Mouse (Mus musculus): ENCODE data around the gene Tnfrsf1a.

Gene Tnfrsf1a

DNA sequence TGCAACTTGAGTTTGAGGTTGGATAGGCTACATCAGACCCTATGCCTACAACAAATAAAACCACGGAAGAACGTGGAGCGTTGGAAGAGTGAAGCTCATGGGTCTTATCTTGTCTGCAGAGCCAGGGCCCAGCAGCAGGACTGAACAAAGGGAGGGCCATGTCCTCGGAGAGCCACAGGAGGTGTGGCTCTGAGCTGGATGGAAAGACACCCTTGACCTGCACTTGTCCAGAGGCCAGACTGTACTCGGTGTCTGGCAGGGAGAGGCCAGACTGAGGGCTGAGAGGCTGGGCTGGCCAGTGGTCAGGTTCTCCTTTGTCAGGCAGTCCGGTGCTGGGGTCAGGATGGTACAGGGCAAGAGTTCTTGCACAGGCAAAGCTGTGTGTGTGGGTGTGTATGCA lies 23.8 kb upstream of the Tnfrsf1a start:
- no peak for DNase-seq

DNA sequence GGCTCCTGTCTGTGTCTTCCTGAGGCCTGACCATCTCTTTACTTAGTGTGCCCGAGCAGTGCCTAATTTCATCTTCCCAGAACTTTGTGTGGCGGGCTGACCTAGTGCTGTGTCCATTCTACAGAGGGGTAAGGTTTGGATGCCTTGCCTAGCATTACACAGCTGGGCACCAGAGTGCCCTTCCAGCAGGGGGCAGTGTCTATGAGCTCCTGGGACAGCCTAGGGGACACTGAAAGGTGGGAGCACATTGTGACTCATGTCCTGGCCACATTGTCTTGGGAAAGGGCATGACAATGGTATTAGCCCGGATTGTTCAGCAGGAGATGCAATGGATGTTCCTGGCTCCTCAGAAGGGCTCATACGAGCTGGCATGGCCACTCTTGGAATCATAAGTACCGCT lies 20.9 kb upstream of the Tnfrsf1a start:
- DNase-seq: peak; percentile 44

GRCm38 (mm10) chr6:125330626-125331326 lies 18.4 kb upstream of the Tnfrsf1a start:
- DNase-seq: peak; percentile 93

GRCm38 (mm10) chr6:125333112-125333899 lies 15.9 kb upstream of the Tnfrsf1a start:
- DNase-seq: no peak

GRCm38 (mm10) chr6:125334356-125334755 lies 14.8 kb upstream of the Tnfrsf1a start:
- no peak for DNase-seq

DNA sequence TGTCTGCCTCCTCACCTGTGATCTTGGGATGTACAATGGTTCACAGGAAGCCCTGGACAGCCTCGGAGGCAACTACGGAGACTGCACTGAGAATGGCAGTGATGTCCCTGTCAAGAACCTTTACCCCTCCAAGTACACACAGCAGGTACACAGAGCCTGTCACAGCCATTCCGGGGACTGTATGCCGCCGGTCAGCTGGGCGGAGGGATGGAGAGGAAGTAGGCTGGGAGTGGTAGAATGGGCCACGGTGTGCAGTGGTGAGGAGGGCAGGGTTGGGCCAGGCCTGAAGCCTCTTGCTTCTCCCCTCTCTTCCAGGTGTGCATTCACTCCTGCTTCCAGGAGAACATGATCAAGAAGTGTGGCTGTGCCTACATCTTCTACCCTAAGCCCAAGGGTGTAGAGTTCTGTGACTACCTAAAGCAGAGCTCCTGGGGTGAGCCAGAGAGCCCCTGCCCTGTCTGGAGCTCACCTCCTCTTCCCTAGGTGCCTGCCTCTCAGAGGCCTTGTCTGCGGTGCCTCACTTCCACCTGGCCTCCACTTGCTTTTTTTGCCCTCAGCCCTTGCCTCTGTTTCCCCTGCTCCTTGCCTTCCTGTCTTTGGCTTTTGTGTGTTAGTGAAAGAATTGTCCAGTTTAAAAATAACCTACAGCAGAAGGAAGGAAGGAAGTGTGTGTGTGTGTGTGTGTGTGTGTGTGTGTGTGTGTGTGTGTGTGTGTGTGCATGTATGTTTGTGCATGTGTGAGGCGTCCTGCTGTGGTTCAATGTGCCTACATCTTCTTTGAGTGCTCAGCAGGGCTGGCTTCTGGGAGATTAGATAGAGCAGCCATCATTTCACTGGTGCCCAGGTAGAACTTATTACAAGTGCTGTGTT lies 10.1 kb upstream of the Tnfrsf1a start:
- no peak for DNase-seq

- no peak for DNase-seq
Observed at GRCm38 (mm10) chr6:125340244-125340643, 8.9 kb upstream of the Tnfrsf1a start.

GRCm38 (mm10) chr6:125342198-125342597 lies 7.0 kb upstream of the Tnfrsf1a start:
- DNase-seq: no peak

GRCm38 (mm10) chr6:125344084-125344483 lies 5.1 kb upstream of the Tnfrsf1a start:
- peak; percentile 51 for DNase-seq

- DNase-seq: no peak
Observed at GRCm38 (mm10) chr6:125344866-125345265, 4.3 kb upstream of the Tnfrsf1a start.

GRCm38 (mm10) chr6:125345625-125346024 lies 3.5 kb upstream of the Tnfrsf1a start:
- DNase-seq: no peak

DNA sequence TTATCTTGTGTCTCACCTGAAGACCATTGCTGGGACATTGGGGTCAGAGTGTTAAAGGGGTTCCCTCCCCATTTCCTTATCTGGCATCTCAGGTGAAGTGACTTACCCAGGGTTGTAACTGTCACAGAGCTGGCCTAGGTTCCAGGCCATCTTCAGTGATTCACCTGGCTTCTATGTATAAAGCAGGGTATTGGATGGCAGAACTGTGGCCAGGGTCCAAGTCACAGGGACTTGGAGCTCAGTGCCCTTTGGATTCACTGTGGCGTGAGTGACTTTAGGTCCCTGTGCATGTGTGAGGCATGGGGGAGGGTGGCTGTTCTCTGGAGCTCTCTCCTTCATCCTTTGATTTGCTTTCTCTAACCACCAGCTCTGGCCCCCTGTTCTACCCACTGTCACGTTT lies 3.1 kb upstream of the Tnfrsf1a start:
- DNase-seq: peak; percentile 62

DNA sequence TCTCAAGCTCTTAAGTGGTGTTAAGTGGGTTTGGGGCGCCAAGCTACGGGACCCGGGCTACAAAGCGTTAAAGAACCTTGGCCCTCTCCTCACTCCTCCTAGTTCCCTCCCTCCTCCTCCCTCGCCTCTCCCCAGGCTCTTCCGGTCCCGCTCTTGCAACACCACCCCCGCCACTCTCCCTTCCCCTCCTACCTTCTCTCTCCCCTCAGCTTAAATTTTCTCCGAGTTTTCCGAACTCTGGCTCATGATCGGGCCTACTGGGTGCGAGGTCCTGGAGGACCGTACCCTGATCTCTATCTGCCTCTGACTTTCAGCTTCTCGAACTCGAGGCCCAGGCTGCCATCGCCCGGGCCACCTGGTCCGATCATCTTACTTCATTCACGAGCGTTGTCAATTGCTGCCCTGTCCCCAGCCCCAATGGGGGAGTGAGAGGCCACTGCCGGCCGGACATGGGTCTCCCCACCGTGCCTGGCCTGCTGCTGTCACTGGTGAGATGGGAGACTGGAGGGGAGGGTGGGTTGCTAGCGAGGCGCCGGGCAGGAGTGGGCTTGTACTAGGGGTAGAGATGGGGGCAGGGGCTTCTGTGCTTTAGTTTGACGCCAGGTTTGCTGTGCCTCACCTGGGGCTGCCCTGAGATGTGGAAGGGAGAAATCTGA lies 541 bp downstream of the Tnfrsf1a start:
- peak; percentile 70 for DNase-seq

- no peak for DNase-seq
Observed at GRCm38 (mm10) chr6:125350231-125350994, 1.3 kb downstream of the Tnfrsf1a start.

DNA sequence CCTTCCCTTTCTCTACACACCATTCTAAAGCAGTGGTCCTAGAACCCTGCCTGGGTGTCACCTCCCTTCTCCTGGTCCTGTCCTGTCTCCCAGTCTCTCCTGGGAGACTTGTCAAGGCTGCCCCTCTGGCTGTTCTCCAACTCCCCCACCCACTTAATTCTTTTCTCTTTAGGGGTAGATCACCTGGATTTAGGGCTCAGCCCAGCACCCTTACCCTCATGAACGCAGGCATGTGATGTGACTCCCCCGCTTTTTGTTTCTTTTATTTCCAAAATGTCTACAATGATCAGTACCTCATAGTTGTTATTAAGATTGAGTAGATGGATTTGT lies 1.8 kb downstream of the Tnfrsf1a start:
- no peak for DNase-seq

DNA sequence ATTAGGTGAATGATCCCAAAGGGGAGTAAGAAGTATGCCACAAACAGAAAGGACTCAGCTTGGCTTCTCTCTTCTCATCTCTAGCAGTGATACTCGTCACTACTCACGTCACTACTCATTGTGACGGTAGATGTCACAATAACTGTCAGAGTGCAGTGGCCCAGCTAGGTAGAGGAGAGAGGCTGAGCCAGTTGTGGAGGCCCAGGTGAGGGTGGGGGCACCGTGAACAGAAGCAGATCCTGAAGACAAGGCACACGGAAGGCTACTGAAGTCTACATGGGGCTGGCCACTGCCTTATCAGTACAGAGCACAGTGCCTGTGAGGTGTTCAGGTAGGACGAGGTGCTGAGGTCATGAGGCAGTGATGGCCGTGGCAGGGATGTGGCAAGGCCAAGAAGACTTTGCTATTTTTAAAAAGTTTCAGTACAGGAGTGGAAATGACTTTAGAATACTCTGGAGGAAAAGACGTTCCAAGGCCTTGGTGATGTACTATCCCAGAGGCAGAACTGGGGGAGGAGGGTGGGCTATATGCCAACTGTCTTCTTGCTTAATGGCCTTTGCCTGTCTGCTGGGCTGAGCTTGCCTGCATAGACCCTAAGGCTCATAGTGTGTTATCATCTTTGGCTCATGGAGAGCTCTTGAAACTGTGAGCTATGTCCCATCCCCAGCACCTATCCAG lies 2.3 kb downstream of the Tnfrsf1a start:
- DNase-seq: peak; percentile 41

DNA sequence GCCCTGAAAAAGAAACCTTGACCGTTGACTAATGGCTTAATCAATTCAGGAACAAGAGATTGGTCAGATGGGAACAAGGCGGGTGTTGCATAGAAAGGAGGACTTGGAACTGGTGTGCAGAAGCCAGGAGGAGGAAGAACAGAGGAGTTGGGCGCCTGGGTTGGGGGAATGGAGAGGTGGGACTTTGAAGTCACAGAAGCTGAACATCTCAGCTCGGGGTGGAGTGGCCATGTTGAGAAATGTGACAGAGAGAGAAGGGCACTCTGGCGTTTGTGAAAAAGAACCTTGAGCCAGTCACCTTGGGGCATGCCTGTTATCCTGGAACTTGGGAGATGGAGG lies 2.9 kb downstream of the Tnfrsf1a start:
- no peak for DNase-seq

DNA sequence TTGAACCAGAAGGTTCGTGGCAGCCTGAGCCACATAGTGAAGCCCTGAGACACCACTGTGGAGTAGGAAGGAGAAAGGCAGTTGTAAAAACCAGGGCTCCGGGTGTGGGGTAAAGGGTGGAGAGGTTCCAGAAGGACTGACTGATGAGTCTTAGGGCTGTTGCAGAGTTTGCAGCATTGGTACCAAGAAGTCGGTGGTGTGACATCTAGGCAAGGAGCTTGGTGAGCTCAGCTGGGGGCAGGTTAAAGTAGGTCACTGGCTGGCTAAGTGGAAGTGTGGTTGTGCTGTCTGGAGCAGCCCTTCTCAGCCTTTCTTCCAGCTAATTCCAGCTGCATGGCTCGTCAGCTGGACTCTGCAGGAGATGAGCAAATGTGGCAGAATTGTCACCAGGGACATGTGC lies 3.6 kb downstream of the Tnfrsf1a start:
- DNase-seq: no peak

DNA sequence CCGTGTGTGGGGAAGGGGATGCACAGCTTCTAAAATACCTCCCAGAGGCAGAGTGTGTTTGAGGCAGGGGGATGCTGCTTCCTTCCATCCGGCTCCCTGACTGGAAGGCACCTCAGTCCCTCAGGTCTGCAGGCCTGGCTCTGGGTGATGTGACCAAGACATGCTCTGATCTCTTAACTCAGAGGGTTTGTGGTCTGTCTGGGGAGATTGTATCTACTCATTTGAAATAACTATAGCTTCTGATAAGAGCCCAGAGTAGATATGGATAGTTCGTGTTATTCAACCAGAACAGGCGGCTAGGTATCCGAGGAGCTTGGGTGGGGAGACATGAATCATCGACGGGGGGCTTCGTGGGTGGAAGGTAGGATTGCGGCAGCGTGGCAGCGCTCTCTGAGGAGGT lies 4.1 kb downstream of the Tnfrsf1a start:
- no peak for DNase-seq

- no peak for DNase-seq
Observed at GRCm38 (mm10) chr6:125353655-125354054, 4.5 kb downstream of the Tnfrsf1a start.

GRCm38 (mm10) chr6:125354352-125355151 lies 5.4 kb downstream of the Tnfrsf1a start:
- peak; percentile 83 for DNase-seq

All from kidney, adult 11 months (tissue).